Mouse (Mus musculus): Measurements from ENCODE around the gene Rab11fip3. TPM values are rescaled to one million over a fixed set of nuclear protein-coding genes. Genes with fewer than 3 reads are reported as not detected.
A peak's percentile ranks its signal among the peaks of the same experiment; 100 is the strongest.

Gene Rab11fip3
- polyA plus RNA-seq, 1 experiment from 2014 or later: 12.4 TPM

DNA sequence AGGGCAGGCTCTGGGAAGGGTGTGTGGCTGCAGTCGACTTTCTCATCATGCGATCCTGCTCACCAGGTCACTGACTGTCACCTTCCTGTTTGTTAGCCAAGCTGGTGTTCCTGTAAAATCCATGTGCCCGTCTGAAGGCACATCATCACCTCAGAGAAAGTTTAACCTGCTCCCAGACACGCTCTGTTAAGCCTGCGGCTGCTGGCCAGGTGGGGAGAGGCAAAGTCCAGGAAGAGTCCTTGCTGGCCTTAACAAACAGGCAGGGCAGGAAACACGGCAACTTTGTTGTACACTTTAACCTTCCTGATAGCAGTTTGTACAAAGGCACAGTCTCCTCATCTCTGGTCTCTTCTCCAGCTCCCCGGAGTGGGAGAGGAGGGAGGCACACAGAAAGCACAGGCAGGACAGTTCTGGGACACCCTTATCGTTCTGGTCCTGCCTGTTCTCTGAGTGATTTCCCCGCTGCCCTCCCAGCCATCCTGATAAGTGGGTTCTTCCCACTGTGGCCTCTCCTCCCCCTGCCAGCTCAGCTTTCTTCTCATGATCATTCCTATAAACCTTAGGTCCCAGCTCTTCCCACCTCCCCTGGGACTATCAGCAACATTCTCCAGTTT lies 47.5 kb downstream of the Rab11fip3 start:
- Histone ChIP-seq H3K9ac (no peak overlapping the region), H3K27ac (peak overlapping the region; percentile 84), H3K36me3 (no peaks in the 10 kb centered on the region), H3K4me3 (replicated peaks) (no peak overlapping the region), H3K27me3 (replicated peaks) (no peaks in the 10 kb centered on the region), H3K4me1 (replicated peaks) (peaks cover 6% of the 10 kb centered on the region; the same call in 1 of the 2 replicates), H3K9me3 (no peaks in the 10 kb centered on the region), H3K4me2 (replicated peaks) (peak overlapping the region; percentile 4)
- 60% methylated on average over 9 of the region's 9 CpGs for WGBS
- ATAC-seq: peak; percentile 83

DNA sequence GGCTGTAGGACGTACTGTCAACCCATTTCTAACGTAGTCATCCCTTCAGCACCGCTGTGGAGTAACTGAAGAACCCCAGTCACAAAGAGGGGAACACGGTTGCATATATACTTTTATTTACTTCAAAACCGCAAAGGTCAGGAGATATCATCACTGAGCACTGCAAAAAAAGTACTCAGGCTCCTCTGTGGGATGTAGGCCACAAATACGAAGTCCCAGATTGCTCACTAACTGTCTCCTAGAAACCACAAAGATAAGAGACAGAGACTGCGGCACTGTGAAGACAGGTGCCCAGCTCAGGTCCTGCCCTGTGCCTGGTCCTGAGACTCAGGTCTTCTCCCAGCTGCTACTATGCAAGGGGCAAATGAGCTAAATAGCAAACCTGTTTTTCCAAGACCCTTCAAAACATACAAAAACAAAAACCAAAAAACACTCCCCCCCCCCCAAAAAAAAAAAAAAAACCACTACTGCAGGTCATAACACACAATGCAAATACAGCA lies 48.5 kb downstream of the Rab11fip3 start:
- no peak overlapping the region for H3K4me2 ChIP-seq (replicated peaks)
- H3K36me3 ChIP-seq: no peaks in the 10 kb centered on the region
- H3K9ac ChIP-seq: no peak overlapping the region
- 79% methylated on average over 7 of the region's 7 CpGs for WGBS
- peaks cover 6% of the 10 kb centered on the region; the same call in 1 of the 2 replicates for H3K4me1 ChIP-seq (replicated peaks)
- no peak overlapping the region for H3K4me3 ChIP-seq (replicated peaks)
- no peak overlapping the region for H3K27ac ChIP-seq
- no peak for ATAC-seq
- no peaks in the 10 kb centered on the region for H3K27me3 ChIP-seq (replicated peaks)
- no peaks in the 10 kb centered on the region for H3K9me3 ChIP-seq

DNA sequence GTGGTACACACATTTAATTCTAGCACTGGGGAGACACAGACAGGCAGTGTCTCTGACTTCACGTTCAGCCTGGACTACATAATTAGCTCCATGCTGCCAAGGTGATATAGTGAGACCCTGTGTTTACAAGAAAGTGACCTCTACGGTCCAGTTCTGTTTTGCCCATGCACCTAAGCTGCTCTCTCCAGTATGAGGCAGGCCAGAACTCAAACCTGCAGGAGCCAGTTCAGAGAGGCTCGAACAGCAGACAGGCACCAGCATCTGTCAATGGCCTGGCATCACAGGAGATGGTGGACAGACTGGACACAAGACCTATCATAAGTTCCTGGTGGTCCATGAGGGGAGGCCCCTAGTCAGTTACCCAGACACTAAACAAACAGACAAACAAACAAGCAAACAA lies 51.0 kb downstream of the Rab11fip3 start:
- no peak for ATAC-seq
- H3K27me3 ChIP-seq (replicated peaks): no peaks in the 10 kb centered on the region
- no peaks in the 10 kb centered on the region for H3K36me3 ChIP-seq
- no peak overlapping the region for H3K4me2 ChIP-seq (replicated peaks)
- H3K9me3 ChIP-seq: no peaks in the 10 kb centered on the region
- 49% methylated on average over 3 of the region's 3 CpGs for WGBS
- no peak overlapping the region for H3K9ac ChIP-seq
- peaks cover 6% of the 10 kb centered on the region; the same call in 1 of the 2 replicates for H3K4me1 ChIP-seq (replicated peaks)
- H3K4me3 ChIP-seq (replicated peaks): no peak overlapping the region
- H3K27ac ChIP-seq: no peak overlapping the region

DNA sequence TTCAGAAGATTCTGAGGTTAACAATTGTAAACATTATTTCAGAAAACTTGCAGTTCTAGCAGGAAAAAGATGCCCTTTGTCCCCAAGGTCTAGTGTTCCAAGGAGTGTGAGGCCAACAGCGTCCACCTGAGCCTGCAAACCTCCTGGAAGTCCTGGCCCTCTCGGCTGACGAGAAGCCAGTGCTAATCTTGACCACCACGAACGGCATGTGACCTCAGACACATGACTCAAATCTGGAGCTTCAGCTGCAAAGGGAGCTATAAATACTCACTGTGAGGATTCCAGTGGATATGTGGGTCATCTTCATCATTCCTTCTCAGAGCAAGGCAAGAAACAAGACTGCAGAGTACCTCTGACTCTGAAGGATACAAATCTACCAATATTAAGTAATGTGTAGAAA lies 51.4 kb downstream of the Rab11fip3 start:
- peaks cover 6% of the 10 kb centered on the region; the same call in 1 of the 2 replicates for H3K4me1 ChIP-seq (replicated peaks)
- H3K9me3 ChIP-seq: no peaks in the 10 kb centered on the region
- no peaks in the 10 kb centered on the region for H3K36me3 ChIP-seq
- WGBS: 45% methylated on average over 5 of the region's 5 CpGs
- H3K9ac ChIP-seq: no peak overlapping the region
- no peaks in the 10 kb centered on the region for H3K27me3 ChIP-seq (replicated peaks)
- no peak overlapping the region for H3K27ac ChIP-seq
- no peak overlapping the region for H3K4me3 ChIP-seq (replicated peaks)
- no peak overlapping the region for H3K4me2 ChIP-seq (replicated peaks)
- peak; percentile 59; the same call in 1 of the 2 replicates for ATAC-seq

DNA sequence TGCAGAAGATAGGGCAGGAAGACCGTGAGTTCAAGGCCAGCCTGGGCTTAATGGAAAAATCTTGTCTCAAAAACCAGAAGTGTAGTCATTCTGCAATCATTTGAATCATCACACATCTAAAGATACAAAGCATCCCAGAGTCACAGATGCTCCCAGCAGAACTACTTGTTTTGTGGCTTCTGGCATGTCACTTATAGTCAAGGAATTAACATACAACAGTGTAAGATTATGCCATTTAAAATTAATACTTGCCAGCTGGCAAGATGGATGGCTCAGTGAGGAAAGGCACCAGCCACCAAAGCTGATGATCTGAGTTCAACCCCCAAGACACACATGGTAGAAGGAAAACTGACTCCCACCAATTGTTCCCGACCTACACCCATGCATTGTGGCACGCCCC lies 52.3 kb downstream of the Rab11fip3 start:
- Histone ChIP-seq H3K4me2 (replicated peaks) (no peak overlapping the region), H3K27ac (no peak overlapping the region), H3K4me3 (replicated peaks) (no peak overlapping the region), H3K27me3 (replicated peaks) (no peaks in the 10 kb centered on the region), H3K9me3 (no peaks in the 10 kb centered on the region), H3K36me3 (no peaks in the 10 kb centered on the region), H3K9ac (no peak overlapping the region), H3K4me1 (replicated peaks) (peaks cover 2% of the 10 kb centered on the region; the same call in 1 of the 2 replicates)
- WGBS: 78% methylated on average over 3 of the region's 3 CpGs
- no peak for ATAC-seq

DNA sequence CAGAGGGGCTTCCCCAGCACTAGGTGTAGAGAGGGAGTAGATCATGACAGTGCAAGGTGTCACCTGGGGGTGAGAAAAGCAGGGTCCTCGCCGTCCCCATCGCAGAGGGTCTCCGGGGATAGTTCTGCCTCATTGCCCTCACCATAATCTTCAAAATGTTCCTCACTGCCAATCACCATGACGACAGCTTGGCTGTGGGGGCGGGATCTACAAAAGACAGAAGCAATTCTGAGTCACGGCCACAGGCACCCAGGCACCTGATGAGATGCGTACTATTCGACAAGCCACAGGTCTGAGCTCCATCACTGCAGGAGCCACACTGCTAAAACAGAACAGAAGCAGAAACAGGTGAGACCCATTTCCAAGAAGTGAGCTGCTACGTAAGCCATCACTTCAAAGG lies 55.6 kb downstream of the Rab11fip3 start:
- Histone ChIP-seq H3K9me3 (no peaks in the 10 kb centered on the region), H3K9ac (no peak overlapping the region), H3K36me3 (no peaks in the 10 kb centered on the region), H3K4me3 (replicated peaks) (no peak overlapping the region), H3K4me2 (replicated peaks) (no peak overlapping the region), H3K27me3 (replicated peaks) (no peaks in the 10 kb centered on the region), H3K4me1 (replicated peaks) (no peaks in the 10 kb centered on the region), H3K27ac (no peak overlapping the region)
- no peak for ATAC-seq
- 87% methylated on average over 10 of the region's 10 CpGs for WGBS

DNA sequence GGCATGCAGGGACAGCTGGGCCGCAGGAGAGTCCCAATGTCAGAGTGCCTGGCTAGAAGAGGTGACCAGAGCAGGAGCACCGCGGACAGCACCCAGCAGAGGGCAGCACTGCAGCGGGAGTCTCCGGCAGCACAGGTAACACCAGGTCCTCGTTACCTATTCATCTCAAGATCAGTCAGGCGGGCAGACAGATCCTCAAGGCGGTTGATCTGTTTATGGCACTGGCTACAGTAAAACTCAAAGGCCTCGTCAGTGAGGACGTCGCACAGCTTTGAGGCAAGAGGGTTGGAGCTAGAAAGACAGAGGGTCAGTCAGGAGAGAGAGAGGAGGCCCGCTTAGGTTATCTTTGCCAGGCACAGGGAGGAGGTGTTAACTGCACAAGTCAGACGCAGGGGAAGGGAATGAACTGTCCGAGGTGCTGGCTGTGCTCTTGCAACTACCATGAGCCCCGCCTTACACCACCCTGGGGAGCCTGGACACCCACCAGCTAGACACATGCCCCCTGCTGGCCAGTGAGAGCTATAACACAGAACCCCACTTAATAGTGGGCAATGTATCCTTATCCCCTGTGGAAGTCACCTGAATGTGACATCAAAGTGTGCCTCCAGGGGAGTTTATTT lies 57.4 kb downstream of the Rab11fip3 start:
- Histone ChIP-seq H3K27me3 (replicated peaks) (no peaks in the 10 kb centered on the region), H3K9me3 (no peaks in the 10 kb centered on the region), H3K27ac (0 out of 2 replicates have a peak overlapping the region, but pooled peaks have one; percentile 19), H3K36me3 (no peaks in the 10 kb centered on the region), H3K4me1 (replicated peaks) (no peaks in the 10 kb centered on the region), H3K4me2 (replicated peaks) (peak overlapping the region; percentile 45), H3K9ac (no peak overlapping the region), H3K4me3 (replicated peaks) (no peak overlapping the region)
- WGBS: 11% methylated on average over 15 of the region's 15 CpGs
- peak; percentile 89 for ATAC-seq

DNA sequence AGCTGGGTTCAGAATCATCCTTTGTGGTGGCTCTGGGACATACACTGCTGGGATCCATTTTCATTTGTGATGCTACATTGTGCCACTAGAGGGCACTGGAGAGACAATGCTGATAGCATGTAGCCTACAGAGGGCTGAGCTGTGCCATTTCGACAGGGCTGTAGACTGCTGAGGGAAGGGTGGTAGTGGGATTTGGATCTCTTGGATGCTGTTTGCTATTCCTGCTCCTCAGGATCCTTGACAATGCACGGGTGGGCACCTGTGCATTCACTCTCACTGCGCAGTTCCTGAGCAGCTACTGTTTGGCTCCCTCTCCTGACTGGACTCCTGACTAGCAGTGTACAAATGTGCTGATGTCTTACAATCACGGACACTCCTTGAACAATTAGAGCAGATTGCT lies 59.8 kb downstream of the Rab11fip3 start:
- peaks cover 8% of the 10 kb centered on the region; the same call in 1 of the 2 replicates for H3K4me1 ChIP-seq (replicated peaks)
- H3K4me3 ChIP-seq (replicated peaks): no peak overlapping the region
- 26% methylated on average over 4 of the region's 4 CpGs for WGBS
- no peak overlapping the region for H3K27ac ChIP-seq
- H3K4me2 ChIP-seq (replicated peaks): no peak overlapping the region
- H3K27me3 ChIP-seq (replicated peaks): no peaks in the 10 kb centered on the region
- ATAC-seq: peak; percentile 66
- no peaks in the 10 kb centered on the region for H3K36me3 ChIP-seq
- H3K9me3 ChIP-seq: no peaks in the 10 kb centered on the region
- no peak overlapping the region for H3K9ac ChIP-seq

DNA sequence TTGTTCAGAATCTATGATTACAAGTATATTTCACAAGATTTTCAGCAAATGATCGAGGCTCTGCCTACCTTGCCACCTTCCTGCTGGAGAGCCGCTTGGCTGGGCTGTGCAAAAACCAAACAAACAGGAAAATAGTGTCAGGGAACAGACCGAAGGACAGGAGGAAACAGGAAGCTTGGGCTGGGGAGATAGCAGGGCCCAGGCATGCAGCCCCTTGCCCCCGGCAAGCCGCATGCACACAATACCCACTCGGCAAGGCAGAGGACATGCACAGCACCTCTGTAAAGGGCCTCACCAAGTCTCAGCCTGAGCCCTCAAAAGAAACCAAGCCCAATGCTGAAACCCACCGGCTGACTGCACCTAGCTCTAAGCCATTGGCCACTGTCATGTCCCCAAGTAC lies 60.6 kb downstream of the Rab11fip3 start:
- Histone ChIP-seq H3K4me3 (replicated peaks) (no peak overlapping the region), H3K27ac (no peak overlapping the region), H3K4me2 (replicated peaks) (no peak overlapping the region), H3K27me3 (replicated peaks) (no peaks in the 10 kb centered on the region), H3K9ac (no peak overlapping the region), H3K9me3 (no peaks in the 10 kb centered on the region), H3K36me3 (no peaks in the 10 kb centered on the region), H3K4me1 (replicated peaks) (peaks cover 8% of the 10 kb centered on the region; the same call in 1 of the 2 replicates)
- 78% methylated on average over 7 of the region's 7 CpGs for WGBS
- no peak for ATAC-seq

DNA sequence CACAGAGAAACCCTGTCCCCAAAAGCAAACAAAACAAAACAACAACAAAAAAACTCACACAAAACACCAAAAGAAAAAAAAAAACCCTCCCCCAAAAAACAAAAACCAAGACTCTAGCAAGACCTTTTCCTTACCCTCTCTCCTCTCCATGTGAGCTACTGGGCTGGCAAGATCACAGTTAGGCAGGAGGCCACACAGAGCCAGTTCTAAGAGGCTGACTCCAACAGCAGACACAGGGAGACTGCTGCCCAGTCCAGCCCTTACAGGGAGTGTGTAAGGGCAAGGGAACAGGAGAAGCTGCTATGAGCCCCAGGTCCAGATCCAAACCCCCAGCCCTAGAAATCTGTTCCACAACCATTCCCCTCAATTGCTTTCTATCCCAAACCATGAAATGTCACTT lies 61.0 kb downstream of the Rab11fip3 start:
- ATAC-seq: no peak
- Histone ChIP-seq H3K9me3 (no peaks in the 10 kb centered on the region), H3K4me2 (replicated peaks) (no peak overlapping the region), H3K36me3 (no peaks in the 10 kb centered on the region), H3K4me1 (replicated peaks) (peaks cover 8% of the 10 kb centered on the region; the same call in 1 of the 2 replicates), H3K9ac (no peak overlapping the region), H3K27ac (no peak overlapping the region), H3K27me3 (replicated peaks) (no peaks in the 10 kb centered on the region), H3K4me3 (replicated peaks) (no peak overlapping the region)

DNA sequence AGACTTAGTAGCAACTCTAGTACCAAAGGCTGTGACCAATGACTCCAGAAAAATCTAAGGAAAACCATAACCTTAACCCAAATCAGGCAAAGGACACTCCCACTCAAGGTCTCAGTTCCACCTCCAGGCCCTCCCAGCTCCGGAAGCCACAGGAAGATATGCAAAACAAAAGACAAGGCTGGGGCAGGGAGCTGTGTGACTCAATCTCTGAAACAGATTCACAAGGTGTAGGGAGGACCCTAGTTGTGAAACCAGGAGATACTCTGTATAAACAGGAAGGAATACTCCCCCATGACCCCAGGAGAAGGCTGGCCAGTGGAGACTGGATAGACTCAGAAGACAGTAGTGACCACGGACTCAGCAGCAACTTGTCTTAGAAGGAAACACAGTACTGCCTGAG lies 61.7 kb downstream of the Rab11fip3 start:
- H3K9ac ChIP-seq: no peak overlapping the region
- ATAC-seq: no peak
- H3K27me3 ChIP-seq (replicated peaks): no peaks in the 10 kb centered on the region
- H3K4me2 ChIP-seq (replicated peaks): no peak overlapping the region
- no peaks in the 10 kb centered on the region for H3K9me3 ChIP-seq
- WGBS: 62% methylated on average over 2 of the region's 2 CpGs
- no peaks in the 10 kb centered on the region for H3K36me3 ChIP-seq
- no peak overlapping the region for H3K27ac ChIP-seq
- H3K4me1 ChIP-seq (replicated peaks): peaks cover 8% of the 10 kb centered on the region; the same call in 1 of the 2 replicates
- no peak overlapping the region for H3K4me3 ChIP-seq (replicated peaks)

DNA sequence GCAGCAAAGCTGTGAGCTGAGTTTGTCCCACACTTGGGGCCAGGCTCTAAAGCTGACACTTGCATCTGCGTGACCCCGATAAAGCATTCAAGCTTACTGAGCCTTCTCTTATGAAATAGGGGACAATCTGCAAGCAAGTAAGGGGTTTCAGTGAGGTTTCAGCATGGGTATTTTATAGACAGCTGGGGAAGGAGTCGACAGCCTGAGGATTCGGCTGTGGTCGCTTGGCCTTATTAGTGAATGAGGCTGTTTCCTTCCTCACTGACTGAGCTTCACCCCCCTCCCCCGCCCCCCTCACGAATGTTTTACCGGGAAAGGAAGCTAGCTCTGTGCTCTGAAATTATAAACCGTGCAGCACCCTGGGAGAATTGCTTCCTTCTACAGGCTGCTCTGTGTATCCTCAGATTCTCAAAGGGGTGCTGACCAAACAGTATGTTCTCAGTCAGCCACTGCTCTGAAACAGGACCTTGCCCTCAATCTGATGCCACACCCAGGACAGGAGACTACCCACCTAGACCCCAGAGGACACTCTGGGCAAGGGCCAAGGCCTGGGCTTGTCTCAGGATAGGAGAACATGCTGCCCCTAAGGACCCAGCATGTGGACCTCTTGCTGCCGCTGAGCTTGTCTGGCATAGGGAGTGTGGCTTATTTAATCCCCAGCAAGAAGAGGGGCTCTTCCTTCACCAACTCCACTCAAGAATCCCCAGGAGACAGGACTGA lies 63.5 kb downstream of the Rab11fip3 start:
- H3K4me1 ChIP-seq (replicated peaks): peaks cover 8% of the 10 kb centered on the region; the same call in 1 of the 2 replicates
- H3K36me3 ChIP-seq: no peaks in the 10 kb centered on the region
- no peak for ATAC-seq
- H3K27ac ChIP-seq: peak overlapping the region; percentile 32; the same call in 1 of the 2 replicates
- H3K4me2 ChIP-seq (replicated peaks): no peak overlapping the region
- WGBS: 64% methylated on average over 10 of the region's 10 CpGs
- H3K4me3 ChIP-seq (replicated peaks): no peak overlapping the region
- H3K9ac ChIP-seq: no peak overlapping the region
- no peaks in the 10 kb centered on the region for H3K27me3 ChIP-seq (replicated peaks)
- H3K9me3 ChIP-seq: no peaks in the 10 kb centered on the region
